Mouse (Mus musculus) lung, adult 2 months (tissue): ENCODE data around the gene Inip.

Experiments used
- CTCF ChIP-seq: fragments of 200-500 bp; IDR thresholded peaks from 2 replicates; pipeline ENCODE4 v1.5.1; 2011; ENCODE audit warnings: mild to moderate bottlenecking, low read length, control low read depth; ENCODE audit not compliant: insufficient read depth
- POLR2A ChIP-seq: fragments of 200-500 bp; IDR thresholded peaks from 2 replicates; pipeline ENCODE4 v1.6.1; 2011; ENCODE audit warnings: low read depth, mild to moderate bottlenecking, control low read depth, low read length, borderline replicate concordance; ENCODE audit errors: extremely low read depth

DNA sequence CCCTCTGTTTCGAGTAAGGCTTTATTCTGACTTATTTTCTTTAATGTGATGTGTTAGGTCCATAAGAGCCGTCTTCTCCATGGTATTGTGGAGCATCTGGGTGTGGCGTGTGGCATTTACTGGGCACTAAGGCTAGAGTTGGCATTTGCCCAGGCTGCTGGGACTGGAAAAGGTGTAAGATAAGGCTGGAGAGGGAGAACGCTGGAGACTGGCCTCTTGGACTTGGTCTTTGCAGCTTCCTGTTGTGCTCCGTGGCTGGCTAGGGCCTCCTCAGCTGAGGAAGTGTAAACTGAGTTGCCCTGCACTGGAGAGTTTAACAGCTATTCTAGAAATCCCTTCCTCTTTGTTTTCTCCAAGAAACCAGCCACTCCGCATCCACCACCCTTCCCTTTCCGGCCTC lies 36.3 kb upstream of the Inip start:
- TF ChIP-seq POLR2A (no peak), CTCF (no peak)
